Mouse (Mus musculus): ENCODE results near the gene Alox5ap.

GRCm38 (mm10) chr5:149312884-149313652, 48.5 kb downstream of the Alox5ap start:
- no peak for TF ChIP-seq POLR2A (IDR thresholded peaks at IDR 0.05; ENCODE audit: control insufficient read depth, extremely low read depth, insufficient read depth, low read length, poor library complexity)
- no peak for TF ChIP-seq CTCF (IDR thresholded peaks at IDR 0.05; ENCODE audit: borderline replicate concordance, control insufficient read depth, extremely low read depth, insufficient read depth, low read length, poor library complexity)

Data from thymus, adult 2 months (tissue).